Mouse (Mus musculus) neural tube, embryonic 14.5 days (tissue): ENCODE data around the gene Gm21366. TPM values are rescaled to one million over a fixed set of nuclear protein-coding genes. Genes with fewer than 3 reads are reported as not detected.
"Not testable (repeated sequence)": the region's sequence is repeated elsewhere in the genome, so short reads cannot be mapped to it uniquely, and the experiment has no call there.

Experiments
- ATAC-seq: fragments of 200-750 bp; cut with Nextera tagmentation; 2 replicates; pipeline ENCODE4 v1.8.0; 2017; ENCODE audit warnings: low read depth, mild to moderate bottlenecking, moderate TSS enrichment, moderate library complexity
- H3K27ac ChIP-seq: fragments of 300-500 bp; sonication (generic); 2 replicates; pipeline ENCODE4 v1.5.1; 2014; ENCODE audit warnings: low read depth, mild to moderate bottlenecking, control low read depth, low read length, moderate library complexity, mixed read lengths
- H3K27me3 ChIP-seq: fragments of 300-500 bp; sonication (generic); 2 replicates; pipeline ENCODE4 v1.6.1; 2014; ENCODE audit warnings: low read length; ENCODE audit not compliant: control insufficient read depth, insufficient read depth
- H3K36me3 ChIP-seq: fragments of 300-500 bp; sonication (generic); 2 replicates; pipeline ENCODE4 v1.6.1; 2014; ENCODE audit warnings: low read length, mixed read lengths; ENCODE audit not compliant: control insufficient read depth, insufficient read depth
- H3K4me1 ChIP-seq: fragments of 300-500 bp; sonication (generic); 2 replicates; pipeline ENCODE4 v1.6.1; 2014; ENCODE audit warnings: low read length; ENCODE audit not compliant: control insufficient read depth, insufficient read depth
- H3K4me2 ChIP-seq: fragments of 300-500 bp; sonication (generic); 2 replicates; pipeline ENCODE4 v1.6.1; 2014; ENCODE audit warnings: mild to moderate bottlenecking, low read depth, low read length, control low read depth
- H3K4me3 ChIP-seq: fragments of 300-500 bp; sonication (generic); 2 replicates; pipeline ENCODE4 v1.5.1; 2014; ENCODE audit warnings: low read depth, low read length, control low read depth, mixed read lengths
- H3K9ac ChIP-seq: fragments of 300-500 bp; sonication (generic); replicated peaks from 2 replicates; pipeline ENCODE4 v1.6.1; 2014; ENCODE audit warnings: low read depth, mild to moderate bottlenecking, control low read depth, low read length, mixed read lengths
- H3K9me3 ChIP-seq: fragments of 300-500 bp; sonication (generic); 2 replicates; pipeline ENCODE4 v1.6.1; 2016; ENCODE audit warnings: low read length; ENCODE audit not compliant: control insufficient read depth
- WGBS: fragments of 180-500 bp; shearing (Covaris S2); extraction: QIAGEN DNeasy Blood & Tissue Kit; methylation state at CpG from one replicate; pipeline ENCODE4 v1.1.7; 2014; 5-methylcytosine and 5-hydroxymethylcytosine counted together
- polyA plus RNA-seq: library from polyadenylated mRNA; unstranded; fragments of >200 nt; fragmentation: Nextera tagmentation; extraction: Ambion mirVana; gene quantifications from 2 replicates; pipeline ENCODE4 v1.2.1, GENCODE M21; 2014

The Gm21366 gene
- polyA plus RNA-seq = not detected in 2 replicates

DNA sequence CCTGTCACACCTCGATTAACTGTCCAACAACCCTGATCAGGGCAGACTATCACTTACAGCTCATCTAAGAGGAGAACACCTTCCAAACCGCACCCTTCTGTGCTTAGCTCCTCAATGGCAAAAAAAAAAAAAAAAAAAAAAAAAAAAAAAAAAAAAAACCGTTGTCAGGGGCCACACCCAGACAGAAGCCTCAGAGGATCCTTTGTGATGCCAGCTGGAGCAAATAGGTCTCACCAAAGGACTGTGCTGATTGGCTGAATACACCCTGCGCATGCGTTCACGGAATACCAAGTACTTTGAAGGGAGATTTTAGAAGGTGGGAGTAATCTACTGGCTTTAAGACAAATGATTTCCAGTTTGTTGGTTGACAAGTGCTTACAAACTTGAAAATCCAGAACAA is at the start of gene Gm21366:
Gene Gm21366, minus strand, starts transcription at position 101 of the 400 bp plus-strand sequence.
- not testable (repeated sequence) for H3K27ac ChIP-seq, H3K4me3 ChIP-seq, H3K36me3 ChIP-seq, ATAC-seq, H3K4me2 ChIP-seq, H3K9me3 ChIP-seq, H3K9ac ChIP-seq, H3K27me3 ChIP-seq, H3K4me1 ChIP-seq
- WGBS = no CpG with 5 or more reads among the region's 6 CpGs
